Mouse (Mus musculus) MEL (cell line): ENCODE data around the gene Slfn8. TPM values are rescaled to one million over a fixed set of nuclear protein-coding genes. Genes with fewer than 3 reads are reported as not detected.

Source experiments
- DNase-seq: peaks from one replicate; pipeline ENCODE4 v3.0.0; 2011; ENCODE audit warnings: low read depth, low spot score
- H3K27ac ChIP-seq: 2 replicates; pipeline ENCODE4 v1.5.1; 2012; ENCODE audit warnings: low read depth, mild to moderate bottlenecking, control low read depth, low read length, moderate library complexity; ENCODE audit not compliant: control insufficient read depth
- H3K27me3 ChIP-seq, 2 experiments: fragments of 150-350 bp in 1 of 2; sonication (generic) in 1 of 2; 2 replicates each; pipeline ENCODE4 v1.6.1; 2012; ENCODE audit warnings: low read length in 2 of 2, mild to moderate bottlenecking in 2 of 2, improper control_type of control experiment in 1 of 2, moderate library complexity in 1 of 2; ENCODE audit not compliant: insufficient read depth in 2 of 2, control insufficient read depth in 1 of 2
- H3K36me3 ChIP-seq, 2 experiments: 2 replicates each; pipeline ENCODE4 v1.6.1; 2012 to 2014; ENCODE audit warnings: low read length in 2 of 2, improper control_type of control experiment in 1 of 2, inconsistent platforms in 1 of 2, mild to moderate bottlenecking in 1 of 2; ENCODE audit not compliant: insufficient read depth in 2 of 2, control insufficient read depth in 1 of 2
- H3K4me1 ChIP-seq, 2 experiments: fragments of 150-350 bp in 1 of 2; sonication (generic) in 1 of 2; 2 replicates each; pipeline ENCODE4 v1.6.1; 2012; ENCODE audit warnings: low read length in 2 of 2, improper control_type of control experiment in 1 of 2, mild to moderate bottlenecking in 1 of 2; ENCODE audit not compliant: insufficient read depth in 2 of 2, control insufficient read depth in 1 of 2
- H3K4me3 ChIP-seq, 2 experiments: fragments of 150-350 bp in 1 of 2; sonication (generic) in 1 of 2; 2 replicates each; pipeline ENCODE4 v1.5.1; 2012; ENCODE audit warnings: low read depth in 2 of 2, low read length in 2 of 2, mild to moderate bottlenecking in 2 of 2, moderate library complexity in 2 of 2, control low read depth in 1 of 2, improper control_type of control experiment in 1 of 2; ENCODE audit not compliant: control insufficient read depth in 1 of 2, insufficient read depth in 1 of 2
- H3K79me2 ChIP-seq: 2 replicates; pipeline ENCODE4 v1.6.1; 2012; ENCODE audit warnings: mild to moderate bottlenecking, low read length, moderate library complexity; ENCODE audit not compliant: control insufficient read depth, poor library complexity, insufficient read depth
- H3K9ac ChIP-seq: 2 replicates; pipeline ENCODE4 v1.6.1; 2012; ENCODE audit warnings: low read depth, mild to moderate bottlenecking, control low read depth, low read length, moderate library complexity; ENCODE audit not compliant: control insufficient read depth, poor library complexity, severe bottlenecking
- H3K9me3 ChIP-seq: fragments of 150-350 bp; sonication (generic); replicated peaks from 2 replicates; pipeline ENCODE4 v1.6.1; 2012; ENCODE audit warnings: mild to moderate bottlenecking, low read length, improper control_type of control experiment, moderate library complexity; ENCODE audit not compliant: insufficient read depth
- ELF1 ChIP-seq: IDR thresholded peaks from 2 replicates; pipeline ENCODE4 v1.6.1; 2014; ENCODE audit warnings: low read depth, mild to moderate bottlenecking, inconsistent platforms, low read length, improper control_type of control experiment, moderate library complexity
- EP300 ChIP-seq, 2 experiments: IDR thresholded peaks; 2 replicates each; pipeline ENCODE4 v1.6.1; 2011; ENCODE audit warnings: improper control_type of control experiment in 2 of 2, low read length in 2 of 2, low read depth in 1 of 2, mild to moderate bottlenecking in 1 of 2
- ETS1 ChIP-seq: IDR thresholded peaks from 2 replicates; pipeline ENCODE4 v1.6.1; 2012; ENCODE audit warnings: low read depth, mild to moderate bottlenecking, inconsistent platforms, low read length, improper control_type of control experiment, moderate library complexity
- GATA1 ChIP-seq: IDR thresholded peaks from 2 replicates; pipeline ENCODE4 v1.6.1; 2011; ENCODE audit warnings: low read depth, low read length, improper control_type of control experiment
- MAFK ChIP-seq: IDR thresholded peaks from 2 replicates; pipeline ENCODE4 v1.6.1; 2011; ENCODE audit warnings: low read depth, mild to moderate bottlenecking, low read length, improper control_type of control experiment, borderline replicate concordance
- MAX ChIP-seq: IDR thresholded peaks from 2 replicates; pipeline ENCODE4 v1.6.1; 2011; ENCODE audit warnings: low read length, improper control_type of control experiment
- MAZ ChIP-seq: IDR thresholded peaks from 2 replicates; pipeline ENCODE4 v1.6.1; 2012; ENCODE audit warnings: low read depth, mild to moderate bottlenecking, inconsistent platforms, low read length, improper control_type of control experiment
- MEF2A ChIP-seq: IDR thresholded peaks from 2 replicates; pipeline ENCODE4 v1.6.1; 2014; ENCODE audit warnings: low read depth, mild to moderate bottlenecking, inconsistent platforms, low read length, improper control_type of control experiment; ENCODE audit not compliant: poor library complexity, insufficient replicate concordance, severe bottlenecking; ENCODE audit errors: extremely low read depth
- MXI1 ChIP-seq: IDR thresholded peaks from 2 replicates; pipeline ENCODE4 v1.6.1; 2011; ENCODE audit warnings: mild to moderate bottlenecking, low read depth, low read length, improper control_type of control experiment
- MYC ChIP-seq: IDR thresholded peaks from 2 replicates; pipeline ENCODE4 v1.6.1; 2011; ENCODE audit warnings: low read depth, mild to moderate bottlenecking, low read length, improper control_type of control experiment, moderate library complexity
- POLR2A ChIP-seq, 2 experiments: IDR thresholded peaks; 2 replicates each; pipeline ENCODE4 v1.6.1; 2011 to 2012; ENCODE audit warnings: low read length in 2 of 2, mild to moderate bottlenecking in 2 of 2, control low read depth in 1 of 2, improper control_type of control experiment in 1 of 2, low read depth in 1 of 2, moderate library complexity in 1 of 2; ENCODE audit not compliant: control insufficient read depth in 1 of 2, insufficient read depth in 1 of 2, poor library complexity in 1 of 2
- POLR2AphosphoS2 ChIP-seq: IDR thresholded peaks from 2 replicates; pipeline ENCODE4 v1.6.1; 2011; ENCODE audit warnings: low read length, improper control_type of control experiment
- RCOR1 ChIP-seq: IDR thresholded peaks from 2 replicates; pipeline ENCODE4 v1.6.1; 2012; ENCODE audit warnings: low read depth, mild to moderate bottlenecking, inconsistent platforms, low read length, improper control_type of control experiment
- SIN3A ChIP-seq: IDR thresholded peaks from 2 replicates; pipeline ENCODE4 v1.6.1; 2012; ENCODE audit warnings: low read length, improper control_type of control experiment, inconsistent platforms
- SMC3 ChIP-seq: IDR thresholded peaks from 2 replicates; pipeline ENCODE4 v1.6.1; 2011; ENCODE audit warnings: low read depth, low read length, improper control_type of control experiment
- TCF12 ChIP-seq: IDR thresholded peaks from 2 replicates; pipeline ENCODE4 v1.6.1; 2014; ENCODE audit warnings: low read depth, mild to moderate bottlenecking, inconsistent platforms, low read length, improper control_type of control experiment, moderate library complexity
- UBTF ChIP-seq: IDR thresholded peaks from 2 replicates; pipeline ENCODE4 v1.6.1; 2012; ENCODE audit warnings: low read depth, mild to moderate bottlenecking, inconsistent platforms, low read length, improper control_type of control experiment, moderate library complexity, borderline replicate concordance; ENCODE audit not compliant: insufficient read depth
- USF1 ChIP-seq: IDR thresholded peaks from 2 replicates; pipeline ENCODE4 v1.6.1; 2014; ENCODE audit warnings: low read depth, mild to moderate bottlenecking, inconsistent platforms, low read length, improper control_type of control experiment, moderate library complexity
- ZKSCAN1 ChIP-seq: IDR thresholded peaks from 2 replicates; pipeline ENCODE4 v1.6.1; 2012; ENCODE audit warnings: low read depth, mild to moderate bottlenecking, inconsistent platforms, low read length, improper control_type of control experiment, moderate library complexity
- ZMIZ1 ChIP-seq: IDR thresholded peaks from 2 replicates; pipeline ENCODE4 v1.6.1; 2012; ENCODE audit warnings: low read depth, mild to moderate bottlenecking, inconsistent platforms, low read length, improper control_type of control experiment, moderate library complexity
- polyA plus RNA-seq, 2 experiments: library from polyadenylated mRNA; stranded (reverse) in 1 of 2; unstranded in 1 of 2; fragments of >175 nt in 1 of 2; fragments of >200 nt in 1 of 2; gene quantifications; 2 replicates each; pipeline versions ENCODE4 v1.2.1 to v1.2.4; 2012; ENCODE audit warnings: low replicate concordance in 2 of 2, low read depth in 1 of 2; ENCODE audit not compliant: insufficient read length in 2 of 2, insufficient read depth in 1 of 2, missing spikeins in 1 of 2
- total RNA-seq: library from RNA; depleted of rRNA; stranded (reverse); fragments of 300-350 nt; gene quantifications from 2 replicates; pipeline ENCODE4 v1.2.3, GENCODE M21; 2012

Slfn8 gene
- total and polyA plus RNA-seq, 3 experiments = 11.6 to 47.2 (median 11.9) TPM

DNA sequence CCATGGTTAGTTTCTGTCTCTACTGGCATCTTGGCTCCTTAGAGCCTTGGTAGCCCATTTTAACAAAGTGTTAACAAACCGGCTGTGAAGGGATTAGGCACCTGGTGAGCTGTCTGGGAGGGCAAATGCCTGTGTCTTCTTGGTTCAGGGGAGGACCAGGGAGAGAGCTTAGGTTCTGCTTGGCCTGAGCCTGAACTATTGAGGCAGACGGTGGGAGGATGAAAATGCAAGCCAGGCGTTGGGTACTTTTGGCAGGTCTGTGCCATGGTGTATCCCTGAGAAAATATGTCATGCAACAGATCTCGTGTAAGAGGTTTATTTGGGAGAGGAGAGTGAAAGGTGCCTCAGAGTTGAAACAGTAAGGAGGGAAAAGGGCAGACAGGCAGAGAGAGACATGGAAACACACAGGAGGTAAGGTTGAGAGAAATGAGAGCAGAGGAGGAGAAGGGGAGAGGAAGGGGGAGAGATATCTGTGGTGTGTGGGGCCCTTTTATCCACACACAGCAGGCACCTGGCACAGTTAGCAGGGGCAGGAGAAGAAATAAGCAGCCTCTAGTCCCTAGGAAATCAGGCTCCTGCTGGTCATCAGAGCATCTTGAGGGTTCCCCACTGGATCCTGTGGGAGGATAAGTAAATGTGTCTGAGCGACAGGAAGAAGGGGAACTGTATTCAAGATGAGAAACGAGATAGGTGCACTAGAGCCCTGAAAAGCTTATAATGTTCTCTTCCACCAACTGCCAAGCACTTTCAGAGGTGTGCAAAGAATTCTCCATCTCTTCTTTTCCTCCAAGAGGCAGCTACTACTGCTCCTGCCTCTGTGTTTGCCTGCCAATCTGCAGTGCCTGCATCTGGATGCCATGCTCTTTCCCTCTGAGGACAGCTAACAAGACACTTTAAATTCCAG lies 45.1 kb upstream of the Slfn8 start:
- Histone ChIP-seq H3K79me2 (peaks cover 3% of the 10 kb centered on the region), H3K4me1 (peaks cover 6 to 14% of the 10 kb centered on the region in 2 experiments), H3K9ac (peak overlapping the region; percentile 45; the same call in 1 of the 2 replicates), H3K9me3 (no peaks in the 10 kb centered on the region), H3K4me3 (no peak overlapping the region; a peak in 1 of 4 replicates), H3K27me3 (no peaks in the 10 kb centered on the region), H3K36me3 (peaks cover 0 to 9% of the 10 kb centered on the region in 2 experiments; a peak in 2 of 4 replicates), H3K27ac (peak overlapping the region; percentile 63; the same call in 1 of the 2 replicates)
- TF ChIP-seq EP300 (IDR thresholded peaks at IDR 0.05; ENCODE audit: low read depth in 1 of 2, low read length in 2 of 2) (peak in 1 of 2 experiments; percentile 37; a peak in 3 of 4 replicates), ETS1 (no peak), MAX (no peak), RCOR1 (no peak), GATA1 (peak; percentile 79)
- peak; percentile 65 for DNase-seq

DNA sequence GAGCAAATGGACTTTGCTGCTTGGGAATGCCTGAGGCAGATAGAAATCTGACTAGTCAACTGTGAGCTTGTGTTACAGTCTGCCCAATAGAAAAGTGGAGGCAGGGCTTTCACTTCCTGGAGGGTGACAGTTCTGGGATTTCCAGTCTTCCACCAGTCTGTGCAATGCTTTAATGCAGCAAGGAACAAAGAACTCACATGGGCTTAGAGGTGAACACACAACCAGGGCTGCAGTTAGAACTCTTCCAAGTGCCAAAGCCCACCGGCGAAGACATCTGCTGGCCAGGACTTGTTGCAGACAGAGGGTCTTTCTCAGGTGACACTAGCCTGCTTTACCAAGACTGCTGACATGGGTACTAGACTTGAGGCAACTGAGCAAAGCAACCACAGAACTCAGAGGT lies 44.3 kb upstream of the Slfn8 start, which contains the start of gene Slfn2:
Slfn2 (plus strand) TSS at position 167 of the 400 bp plus-strand sequence.
- H3K9ac ChIP-seq = no peak within 1 kb of the TSS
- no peak for TF ChIP-seq USF1
- no peak for TF ChIP-seq TCF12
- TF ChIP-seq MXI1 = no peak
- TF ChIP-seq POLR2A (IDR thresholded peaks at IDR 0.05; ENCODE audit: control insufficient read depth in 1 of 2, insufficient read depth in 1 of 2, low read depth in 1 of 2, low read length in 2 of 2, poor library complexity in 1 of 2) = no peak
- TF ChIP-seq MEF2A = no peak
- no peak for TF ChIP-seq ETS1
- TF ChIP-seq ELF1 = no peak
- no peak for TF ChIP-seq MYC
- TF ChIP-seq UBTF = no peak
- TF ChIP-seq ZKSCAN1 = no peak
- no peak for TF ChIP-seq ZMIZ1
- TF ChIP-seq MAZ = no peak
- no peak for TF ChIP-seq SMC3
- TF ChIP-seq POLR2AphosphoS2 = no peak
- TF ChIP-seq SIN3A = no peak
- no peak for TF ChIP-seq MAFK
- no peak within 1 kb of the TSS for H3K4me3 ChIP-seq
- peaks cover 6 to 14% of the 10 kb centered on the region in 2 experiments for H3K4me1 ChIP-seq
- H3K79me2 ChIP-seq = peaks cover 3% of the 10 kb centered on the region
- H3K36me3 ChIP-seq = peaks cover 0 to 9% of the 10 kb centered on the region in 2 experiments; a peak in 2 of 4 replicates
- no peaks in the 10 kb centered on the region for H3K27me3 ChIP-seq
- no peaks in the 10 kb centered on the region for H3K9me3 ChIP-seq
- no peak for DNase-seq
- no peak within 1 kb of the TSS; the same call in 1 of the 2 replicates for H3K27ac ChIP-seq
